Mouse (Mus musculus): Measurements from ENCODE around the gene Prelp.

- TF ChIP-seq CTCF (IDR thresholded peaks at IDR 0.05; ENCODE audit: control insufficient read depth, insufficient read depth, insufficient replicate concordance, low read depth, low read length): no peak
- TF ChIP-seq POLR2A (IDR thresholded peaks at IDR 0.05; ENCODE audit: control insufficient read depth, low read depth, low read length): no peak
These were observed 57.8 kb downstream of the Prelp start for GRCm38 (mm10) chr1:133863257-133863997.

Data from testis, adult 2 months (tissue).